Mouse (Mus musculus): Measurements from ENCODE around the gene Pdzd3.

The Pdzd3 gene

DNA sequence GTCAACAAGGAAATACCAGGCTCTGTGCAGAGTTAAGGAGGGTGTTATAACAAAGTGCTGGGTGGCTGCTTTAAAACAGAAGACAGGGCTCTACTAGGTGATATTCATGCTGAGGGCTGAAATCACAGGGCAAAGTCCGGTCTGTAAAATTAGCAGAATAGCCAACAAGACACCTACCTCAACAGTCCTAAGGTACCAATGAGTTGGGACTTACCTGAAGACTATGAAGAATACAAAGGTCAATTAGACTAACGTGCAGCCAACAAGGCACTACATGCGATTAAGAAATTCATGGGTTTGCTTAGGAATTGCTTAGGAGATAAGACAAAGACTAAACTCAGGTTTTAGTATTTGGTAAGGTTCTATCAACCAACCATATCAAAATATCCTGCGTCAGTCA, 41.9 kb downstream of the Pdzd3 start:
- DNase-seq (ENCODE audit: low read depth in 2 of 2, low spot score in 2 of 2), result no peak

DNA sequence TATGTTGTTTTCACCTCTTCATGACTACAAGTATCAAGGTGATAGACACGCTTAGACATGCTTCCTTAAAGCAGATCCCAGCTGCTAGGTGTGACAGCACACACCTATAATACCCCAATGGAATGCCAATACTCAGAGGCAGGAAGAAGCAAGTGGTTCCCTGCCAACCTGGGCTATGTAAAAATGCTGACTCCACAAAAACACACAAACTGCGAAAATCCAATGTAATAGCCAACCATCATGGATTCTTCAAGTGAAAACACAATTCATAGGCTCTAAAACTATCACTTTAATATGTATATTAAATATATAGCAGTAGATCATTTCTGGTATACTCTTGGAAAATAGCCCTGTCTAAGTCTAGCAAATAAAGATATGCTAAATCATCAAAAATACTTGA, 43.4 kb downstream of the Pdzd3 start:
- no peak for DNase-seq (ENCODE audit: low read depth in 2 of 2, low spot score in 2 of 2)

DNA sequence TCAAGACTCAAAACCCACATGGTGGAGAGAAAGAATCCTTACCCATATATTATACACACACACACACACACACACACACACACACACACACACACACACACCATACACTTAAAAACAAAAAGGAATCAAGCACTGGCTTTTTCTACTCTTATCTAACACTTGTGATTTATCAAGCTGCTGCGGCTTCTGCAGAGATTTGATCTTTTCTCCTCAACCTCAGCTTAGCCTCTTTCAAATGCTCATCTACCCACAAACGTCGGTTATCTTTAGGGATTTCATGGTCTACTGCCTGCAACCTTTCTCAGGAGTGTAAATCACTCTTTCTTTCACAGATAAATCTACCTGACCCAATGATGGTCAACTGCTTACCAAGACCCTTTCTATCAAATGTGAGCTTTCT, 50.8 kb downstream of the Pdzd3 start:
- DNase-seq (ENCODE audit: low read depth in 2 of 2, low spot score in 2 of 2), result no peak

DNA sequence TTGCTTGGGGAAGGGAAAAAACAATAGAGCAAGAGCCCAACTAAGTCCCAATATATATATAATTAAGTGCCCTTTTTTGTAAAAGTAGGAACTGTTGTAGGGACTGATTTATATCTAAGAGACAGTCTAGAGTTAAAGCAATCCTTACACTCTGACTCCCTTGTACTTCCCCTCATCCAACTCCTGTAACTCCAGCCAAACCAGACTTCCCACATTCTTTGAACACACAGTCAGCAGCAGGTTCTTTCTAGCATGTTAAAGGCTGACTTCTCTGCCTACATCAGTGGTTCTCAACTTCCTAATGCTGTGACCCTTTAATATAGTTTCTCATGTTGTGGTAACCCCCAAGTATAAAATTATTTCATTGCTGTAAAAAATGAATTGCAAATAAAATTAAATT, 51.7 kb downstream of the Pdzd3 start:
- DNase-seq (ENCODE audit: low read depth in 2 of 2, low spot score in 2 of 2), result no peak

DNA sequence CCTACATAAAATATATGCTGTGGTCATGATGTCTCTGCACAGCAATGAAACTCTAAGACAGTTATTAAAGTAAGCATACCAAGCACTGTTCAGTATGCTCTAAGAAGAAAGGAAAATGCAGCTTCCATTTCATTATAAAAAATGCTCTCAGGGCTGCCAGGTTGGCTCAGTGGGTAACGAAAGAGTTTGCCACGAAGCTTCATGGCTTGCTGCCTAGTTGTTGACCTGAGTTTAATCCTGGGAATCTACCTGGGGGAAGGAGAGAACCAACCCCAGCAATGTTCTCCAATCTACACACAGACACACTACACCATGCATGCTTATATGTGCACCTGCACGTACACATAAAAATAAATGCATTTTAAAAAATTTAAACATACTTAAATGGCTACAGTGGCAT, 52.1 kb downstream of the Pdzd3 start:
- DNase-seq (ENCODE audit: low read depth in 2 of 2, low spot score in 2 of 2), result no peak
